Mouse (Mus musculus) testis, postnatal 10 days (tissue): ENCODE measurements around the gene Dop1a.

Experiments
- DNase-seq: peaks from one replicate; pipeline ENCODE4 v3.0.0; 2021; ENCODE audit warnings: low spot score

Dop1a gene

DNA sequence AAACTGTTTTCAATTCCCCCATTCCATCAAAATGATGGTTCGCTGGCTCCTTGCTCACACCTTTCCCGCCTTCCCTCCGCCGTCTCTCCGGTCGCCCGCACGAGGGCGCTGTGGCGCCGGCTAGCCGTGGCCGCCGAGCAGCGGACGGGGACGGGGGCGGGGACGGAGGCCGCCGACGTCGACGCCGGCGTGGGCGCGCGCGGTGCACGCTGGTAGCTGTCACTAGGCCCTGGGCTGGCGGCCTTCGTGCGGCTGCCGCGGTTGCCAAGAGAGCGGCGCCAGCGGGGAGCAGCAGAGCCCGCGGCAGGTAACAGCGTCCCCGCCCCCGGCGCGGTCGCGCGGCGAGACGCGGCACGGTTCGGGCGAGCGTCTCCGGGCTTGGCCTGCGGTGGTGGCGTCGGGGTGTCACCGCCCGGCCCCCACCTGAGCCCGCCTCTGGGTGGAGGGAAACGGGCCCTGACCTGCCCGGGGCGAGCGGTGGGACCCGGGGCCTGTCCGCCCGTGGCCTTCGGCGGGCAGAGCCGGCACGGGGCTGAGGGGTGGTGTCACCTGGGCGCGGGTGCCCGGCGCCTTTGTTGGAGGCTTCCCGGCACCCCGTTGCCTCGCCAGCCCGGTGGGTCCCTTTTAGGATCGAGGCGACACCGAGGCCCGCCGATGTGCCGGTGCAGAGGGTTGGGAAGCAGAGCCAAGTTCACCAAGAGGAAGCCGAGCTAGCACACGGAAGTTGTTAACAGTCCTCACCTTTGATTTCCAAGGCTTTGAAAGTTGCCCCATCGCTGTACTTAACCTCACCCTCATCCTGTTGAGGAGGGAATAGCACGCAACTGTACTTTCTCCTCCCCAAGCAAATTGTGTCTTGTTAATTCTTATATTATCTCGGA lies at the start of gene Dop1a:
TSS of gene Dop1a (plus strand) at position 165 of the 881 bp plus-strand sequence.
- peak; percentile 95 for DNase-seq

DNA sequence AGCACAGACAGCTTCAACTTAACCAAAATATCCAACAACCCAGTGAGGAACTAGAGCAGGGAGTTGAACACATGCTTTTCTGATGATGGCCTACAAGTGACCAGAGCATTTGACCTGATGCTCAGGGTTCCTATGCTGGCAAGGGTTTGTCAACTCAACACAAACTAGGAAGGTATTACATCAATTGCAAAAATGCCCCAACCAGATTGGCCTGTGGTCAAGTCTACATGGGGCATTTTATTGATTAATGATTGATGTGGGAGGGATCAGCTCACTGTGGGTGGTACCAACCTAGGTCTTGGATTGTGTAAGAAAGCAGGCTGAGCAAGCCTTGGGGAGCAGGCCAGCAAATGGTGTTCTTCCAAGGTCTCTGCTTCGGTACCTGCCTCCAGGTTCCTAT lies 49.0 kb upstream of the Dop1a start:
- DNase-seq, result no peak

DNA sequence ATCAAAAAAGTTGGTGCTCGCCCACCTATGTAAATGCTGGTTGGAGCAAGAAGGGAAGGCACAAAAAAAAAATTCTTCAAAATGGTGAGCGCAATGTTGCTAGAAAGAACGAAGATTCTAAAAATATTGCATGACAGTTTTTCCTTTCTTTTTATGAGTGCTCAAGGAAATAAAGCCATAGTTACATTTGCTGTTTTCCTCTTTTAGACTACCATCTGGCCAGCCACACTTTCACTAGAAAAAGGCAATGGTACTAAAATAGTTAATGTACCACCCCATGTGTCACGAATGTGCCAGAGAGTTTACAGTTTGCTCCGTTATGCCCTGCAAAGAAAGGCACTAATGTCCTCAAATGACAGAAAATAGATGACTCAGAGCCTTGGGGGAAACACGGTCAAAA lies 47.6 kb upstream of the Dop1a start:
- DNase-seq, result no peak

DNA sequence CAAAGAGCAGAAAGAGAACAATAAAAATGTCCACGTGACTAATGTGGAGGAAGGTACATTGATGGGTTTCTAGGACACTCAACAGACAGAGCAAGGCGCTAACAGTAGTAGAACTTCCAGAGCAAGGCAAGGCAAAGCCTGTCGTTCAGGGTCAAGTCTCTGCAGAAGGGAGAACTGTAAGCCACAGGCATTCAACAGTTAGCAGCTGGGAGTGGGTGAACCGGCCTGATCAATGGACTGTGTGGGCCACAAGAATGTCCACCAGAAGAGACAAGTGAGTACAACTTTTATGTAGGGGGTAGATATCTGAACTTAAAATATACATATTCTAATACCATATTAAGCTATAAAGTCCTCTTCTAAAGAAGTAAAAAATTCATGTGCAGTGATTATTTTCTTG lies 43.6 kb upstream of the Dop1a start:
- no peak for DNase-seq

DNA sequence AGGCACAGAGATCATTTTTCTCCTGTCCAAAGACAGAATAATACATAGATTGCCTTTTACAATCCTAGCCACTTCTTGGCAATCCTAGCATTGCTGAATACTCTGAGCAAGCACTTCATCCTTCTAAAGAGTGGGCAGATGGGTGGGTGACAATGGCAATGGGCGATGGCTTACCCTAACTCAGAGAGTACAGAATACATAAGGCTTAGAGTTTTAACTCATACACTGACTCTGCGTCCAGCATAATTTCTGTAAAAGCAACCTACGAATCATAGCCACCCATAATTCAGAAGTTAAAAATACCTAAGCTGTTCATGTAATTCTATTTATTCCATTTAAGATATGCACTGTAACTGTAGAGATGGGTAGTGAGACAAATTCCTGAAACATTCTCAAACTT lies 31.4 kb upstream of the Dop1a start:
- no peak for DNase-seq

DNA sequence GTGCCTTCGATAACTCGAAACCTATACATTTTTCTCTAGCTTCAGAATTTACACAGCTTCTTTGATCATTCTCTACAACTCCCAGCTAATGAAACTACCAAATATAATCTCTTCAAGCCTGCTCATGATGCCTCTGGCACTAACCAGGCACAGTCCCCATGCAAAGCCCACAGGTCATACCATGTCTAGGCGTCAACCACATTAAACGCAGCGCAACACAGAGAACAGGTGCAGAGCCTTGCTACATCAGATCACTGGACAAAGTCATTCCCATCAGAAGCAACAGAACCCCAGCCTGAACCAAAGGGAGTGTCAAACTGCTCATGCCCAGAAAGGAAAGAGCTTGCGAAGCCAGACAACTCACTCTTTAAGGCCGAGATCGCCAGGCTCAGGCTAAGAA lies 30.3 kb upstream of the Dop1a start:
- DNase-seq, result no peak

DNA sequence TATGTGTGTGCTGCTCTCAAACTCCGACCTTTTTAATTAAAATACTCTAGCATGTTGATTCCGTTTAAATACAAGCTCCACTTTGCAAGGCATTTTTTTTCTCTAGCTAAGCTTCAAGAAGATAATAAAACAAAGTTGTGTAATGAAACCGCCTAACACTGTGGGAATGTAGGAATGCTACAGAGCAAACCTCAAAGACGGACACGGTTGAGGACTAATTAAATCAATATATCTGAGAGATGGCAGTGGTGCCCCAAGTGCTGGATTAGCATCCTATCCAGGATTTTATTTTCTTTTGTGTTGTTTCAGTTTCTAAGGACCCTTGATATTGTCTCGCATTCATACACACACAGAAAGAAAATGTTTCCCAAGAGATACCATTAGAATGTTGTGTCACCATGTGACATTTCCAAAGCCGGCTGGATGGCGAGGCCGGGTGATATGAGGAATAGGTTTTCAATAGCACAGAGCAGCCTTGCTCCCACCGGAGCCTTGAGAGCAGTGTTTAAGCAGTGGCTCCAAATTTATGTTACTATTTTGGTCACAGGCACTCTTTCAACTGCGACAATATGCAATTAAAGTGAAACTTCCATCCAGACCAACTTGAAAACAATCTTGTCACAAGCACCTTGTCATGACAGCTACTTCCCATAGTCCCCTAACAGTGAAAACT lies 28.5 kb upstream of the Dop1a start:
- DNase-seq, result no peak

DNA sequence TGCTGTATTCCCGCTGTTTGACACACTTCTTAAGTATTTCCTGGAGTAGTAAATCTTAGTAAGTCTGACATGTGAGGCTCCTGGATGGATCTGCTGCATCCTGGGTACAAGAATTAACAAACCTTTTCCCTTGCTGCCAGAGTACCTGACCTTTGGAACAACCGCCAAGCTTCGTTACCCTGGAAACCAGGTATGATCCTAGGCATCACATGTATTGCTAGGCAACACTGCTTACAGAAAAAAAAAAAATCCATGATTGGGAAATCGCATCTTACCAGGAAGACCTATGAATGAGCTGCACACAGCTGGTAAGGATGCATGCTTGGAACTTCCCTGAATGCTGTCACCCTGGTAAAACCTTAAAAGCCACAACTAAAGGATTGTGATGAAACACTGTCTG lies 24.7 kb upstream of the Dop1a start:
- DNase-seq, result no peak

DNA sequence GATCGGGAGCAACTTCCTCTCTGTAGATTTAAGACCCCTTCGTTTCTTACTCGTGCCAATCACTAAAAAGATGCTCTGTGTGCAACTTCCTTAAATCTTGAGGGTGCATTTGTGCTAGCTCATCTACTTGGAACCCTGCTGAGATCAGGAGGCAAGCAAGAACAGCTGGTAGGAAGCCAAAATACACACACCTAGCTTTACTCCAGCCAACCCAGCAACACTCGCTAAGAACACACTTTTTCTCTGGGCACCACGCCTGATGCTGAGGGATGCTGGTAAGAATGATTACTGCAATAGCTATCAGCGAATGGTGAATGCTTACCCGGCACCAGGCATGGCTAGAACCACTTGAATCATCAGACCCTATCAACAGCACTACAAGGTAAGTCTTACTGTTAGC lies 20.1 kb upstream of the Dop1a start:
- DNase-seq, result no peak

DNA sequence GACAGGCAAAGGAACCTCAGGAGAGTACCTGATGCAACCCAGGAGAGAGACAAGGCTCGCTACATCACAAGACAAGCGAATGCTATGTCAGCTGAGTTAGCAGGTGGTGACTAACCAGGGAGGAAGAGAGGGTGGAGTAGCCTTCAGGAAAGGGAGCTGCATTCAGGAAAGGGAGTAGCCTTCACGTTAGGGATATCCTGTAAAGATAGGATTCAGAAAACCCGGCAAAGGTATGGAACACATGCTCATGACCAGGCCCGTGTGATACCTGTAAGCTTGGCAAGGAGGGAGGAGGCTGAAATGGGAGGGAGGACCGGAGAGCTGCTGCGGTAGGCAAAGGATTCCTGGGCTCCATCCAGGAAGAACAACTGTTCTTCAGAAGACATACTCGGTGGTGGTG lies 19.5 kb upstream of the Dop1a start:
- no peak for DNase-seq

DNA sequence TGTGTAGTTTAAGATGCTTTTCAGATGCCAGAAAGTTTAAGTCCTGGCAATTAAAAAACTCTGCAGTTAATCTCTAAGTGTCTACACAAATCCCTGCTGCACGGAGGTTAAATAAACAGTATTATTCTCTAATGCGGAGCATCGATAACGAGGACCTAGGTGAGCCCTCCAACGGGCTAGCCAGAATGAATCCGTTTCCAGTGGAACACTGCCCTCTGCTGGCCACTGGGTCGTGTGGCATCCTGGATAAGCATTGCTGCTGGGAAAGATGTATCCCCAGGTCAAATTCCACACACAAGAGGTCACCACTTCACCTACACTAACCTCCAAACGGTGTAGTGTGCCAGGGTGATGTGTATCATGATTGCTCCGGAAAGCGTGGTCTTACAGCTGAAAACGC lies 17.4 kb upstream of the Dop1a start:
- DNase-seq, result peak; percentile 87

DNA sequence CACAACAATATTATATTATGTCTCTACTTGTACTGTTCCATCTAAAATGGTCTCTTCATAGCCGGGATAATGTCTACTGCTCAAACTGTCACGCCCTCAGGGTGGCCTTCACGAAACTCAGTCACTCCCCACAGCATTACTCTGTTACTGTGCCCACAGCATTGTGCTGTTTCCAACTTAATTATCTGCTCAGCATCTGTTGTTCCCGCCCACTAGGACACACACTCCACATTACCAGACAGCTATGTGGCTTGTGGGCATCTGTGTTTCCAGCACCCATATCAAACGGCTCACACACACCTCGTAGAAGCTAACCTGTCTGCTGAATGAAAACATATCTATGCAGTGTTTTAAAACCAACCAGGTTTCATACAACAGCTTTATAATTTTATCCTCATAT lies 15.9 kb upstream of the Dop1a start:
- DNase-seq, result no peak

DNA sequence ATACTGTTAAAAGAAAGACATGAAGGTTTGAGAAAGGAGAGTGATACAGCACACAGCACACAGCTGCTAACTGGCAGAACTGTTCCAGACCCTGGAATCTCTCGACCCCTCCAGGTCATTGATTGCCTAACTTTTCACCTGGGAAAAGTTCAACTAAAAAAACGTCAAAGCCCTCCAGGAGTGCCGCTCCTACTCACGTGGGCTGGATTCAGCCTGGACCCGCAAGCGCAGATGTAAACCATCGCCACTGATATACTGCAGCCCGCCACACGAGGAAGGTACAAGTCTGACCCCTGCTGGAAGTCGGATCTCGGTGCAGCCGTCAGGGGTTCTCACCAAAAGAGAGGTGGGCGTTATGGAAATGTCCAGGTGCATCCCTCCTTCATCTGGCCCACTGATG lies 15.3 kb upstream of the Dop1a start:
- DNase-seq, result peak; percentile 72

DNA sequence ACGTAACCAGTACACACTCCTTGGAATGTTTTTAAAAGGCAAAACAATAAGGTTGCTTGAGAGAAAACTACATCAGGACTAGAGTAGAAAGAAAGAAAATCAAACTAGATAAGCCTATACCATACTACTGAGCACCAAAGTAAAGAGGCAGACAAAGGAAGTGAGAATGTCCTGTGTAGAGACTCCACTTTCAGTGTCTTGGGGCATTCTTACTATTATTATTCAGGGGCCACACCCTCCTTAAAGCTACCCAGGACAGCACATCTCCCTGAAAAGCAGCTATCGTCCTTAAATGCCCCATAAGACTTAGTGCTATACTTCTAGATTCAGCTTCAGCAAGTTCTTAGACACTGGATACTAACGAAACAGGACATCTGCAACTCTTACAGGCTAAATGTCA lies 13.3 kb upstream of the Dop1a start:
- no peak for DNase-seq

DNA sequence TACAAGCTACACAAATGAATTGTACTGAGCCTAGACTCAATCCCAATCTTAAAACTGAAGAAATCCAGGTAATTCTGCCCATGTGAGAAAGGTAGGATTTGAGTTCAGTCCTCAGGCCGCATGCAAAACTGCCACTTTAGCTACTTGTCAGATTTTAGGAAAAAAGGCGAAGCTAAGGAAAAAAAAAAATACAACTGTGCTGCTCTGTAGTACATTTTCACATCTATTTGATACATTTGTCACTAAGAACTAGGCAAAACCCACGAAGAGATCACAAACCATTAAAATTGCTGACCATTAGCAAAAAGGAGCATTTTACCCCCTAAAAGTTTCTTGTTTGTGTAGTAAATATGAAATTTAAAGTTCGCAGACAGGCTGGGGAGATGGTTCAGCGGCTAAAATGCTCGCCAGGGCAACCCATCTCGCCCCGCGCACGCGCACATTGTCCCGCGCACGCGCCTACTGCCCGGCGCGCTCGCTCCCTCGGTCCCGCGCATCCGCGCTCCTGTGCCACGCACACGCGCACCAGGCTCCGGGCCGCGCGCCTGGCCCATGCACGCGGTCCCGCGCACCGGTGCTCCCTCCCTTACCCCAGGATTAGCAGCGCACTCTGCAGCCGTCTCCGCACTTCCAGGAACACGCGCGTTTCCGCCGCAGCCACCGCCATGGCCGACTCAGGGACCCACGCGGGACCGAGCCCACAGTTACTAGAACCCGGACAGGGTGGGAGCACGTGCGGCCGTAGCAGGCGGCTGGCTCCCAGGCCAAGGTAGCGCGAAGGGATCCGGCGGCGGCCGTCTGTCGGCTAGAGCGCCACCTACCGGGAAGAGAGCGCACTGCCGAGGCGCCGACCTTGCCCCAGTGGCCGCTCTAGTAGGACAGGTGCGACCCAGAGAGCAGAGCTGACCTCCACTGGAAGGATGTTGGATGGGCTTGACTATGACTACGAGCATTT lies 2.5 kb upstream of the Dop1a start, which contains the start of gene Ube2cbp:
TSS of gene Ube2cbp (minus strand) at position 800 of the 955 bp plus-strand sequence.
- DNase-seq, result peak; percentile 92

DNA sequence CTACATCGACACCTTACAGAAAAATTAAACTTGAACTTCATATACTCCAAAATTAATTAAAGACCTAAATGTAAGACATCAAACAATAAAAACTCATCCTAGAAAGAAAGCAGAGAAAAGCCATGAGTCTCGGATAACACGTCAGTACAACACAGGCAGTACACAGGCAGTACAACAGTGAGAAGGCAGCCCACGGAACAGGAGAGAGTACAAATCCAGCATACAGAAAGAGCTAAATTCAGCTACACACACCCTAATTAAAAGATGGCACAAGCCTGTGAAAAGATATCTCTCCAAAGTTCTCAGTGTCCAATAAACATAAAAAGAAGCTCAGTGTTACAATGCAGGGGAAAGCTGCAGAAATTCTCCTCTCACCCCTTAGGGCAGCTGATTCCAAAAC lies 9.0 kb downstream of the Dop1a start:
- no peak for DNase-seq

DNA sequence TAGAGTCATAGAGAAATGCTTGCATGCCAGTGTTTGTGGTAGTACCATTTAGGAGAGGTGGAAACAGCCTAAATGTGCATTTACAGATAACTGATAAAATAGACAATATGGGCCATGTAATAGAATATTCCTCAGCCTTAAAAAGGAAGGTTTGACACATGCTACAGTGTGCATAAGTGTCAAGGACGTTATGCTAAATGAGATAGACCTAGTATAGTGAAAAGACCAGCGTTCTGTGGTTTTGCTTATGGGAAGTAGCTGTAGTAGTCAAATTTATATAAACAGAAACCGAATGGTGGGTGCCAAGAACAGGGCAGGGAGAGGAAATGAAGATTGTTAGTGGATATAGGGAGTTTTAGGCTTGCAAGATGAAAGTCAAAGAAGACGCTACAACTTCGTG lies 9.8 kb downstream of the Dop1a start:
- DNase-seq, result no peak

DNA sequence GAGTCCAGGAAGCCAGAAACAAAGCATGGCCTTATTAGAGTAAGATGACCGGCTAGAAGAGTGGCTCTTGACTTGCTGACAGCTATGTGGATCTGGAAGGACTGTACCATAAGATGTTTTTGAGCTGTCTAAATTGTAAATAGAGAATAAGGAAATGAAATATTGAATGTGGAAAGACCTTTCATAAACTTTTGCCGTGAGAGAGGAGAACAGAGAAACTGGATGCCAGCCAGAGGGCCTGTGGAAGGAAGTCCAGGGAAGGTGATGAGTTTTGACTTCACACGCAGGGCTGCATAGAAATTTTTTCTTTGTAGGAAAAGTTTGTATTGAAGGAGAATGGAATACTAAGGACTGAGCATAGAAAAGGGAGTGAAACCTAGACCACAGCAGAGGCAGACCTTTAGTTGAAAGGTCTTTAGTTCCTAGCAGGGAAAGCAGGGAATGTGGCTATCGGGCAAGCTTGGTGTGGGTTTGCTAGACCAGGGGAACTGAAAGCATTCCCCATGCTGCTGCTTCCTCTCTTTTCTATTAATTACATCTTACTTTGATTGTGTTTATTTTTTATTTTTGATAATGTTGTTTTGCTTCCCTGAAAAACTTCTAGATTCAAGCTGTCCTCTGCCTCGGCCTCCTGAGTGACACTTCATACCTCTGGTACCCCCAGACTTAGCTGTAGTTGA lies 11.6 kb downstream of the Dop1a start:
- DNase-seq, result no peak

DNA sequence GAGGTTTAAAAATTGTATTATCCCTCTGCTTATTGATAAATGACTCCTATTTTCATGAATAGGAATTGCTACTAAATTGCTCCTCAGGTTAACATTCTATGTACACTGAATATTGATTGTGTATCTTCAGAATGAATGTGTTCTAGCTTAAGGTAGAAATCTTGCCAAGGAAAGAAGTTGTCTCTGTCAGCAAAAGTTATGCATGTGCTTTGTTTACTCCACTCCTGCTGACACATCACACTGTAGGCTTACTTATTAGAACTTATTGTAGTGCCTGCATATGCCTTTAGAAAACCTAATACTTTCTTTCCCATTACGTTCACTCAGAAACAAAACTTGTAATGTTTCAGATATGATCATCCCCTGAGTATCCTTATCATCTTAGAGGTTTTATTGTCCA lies 15.3 kb downstream of the Dop1a start:
- no peak for DNase-seq

DNA sequence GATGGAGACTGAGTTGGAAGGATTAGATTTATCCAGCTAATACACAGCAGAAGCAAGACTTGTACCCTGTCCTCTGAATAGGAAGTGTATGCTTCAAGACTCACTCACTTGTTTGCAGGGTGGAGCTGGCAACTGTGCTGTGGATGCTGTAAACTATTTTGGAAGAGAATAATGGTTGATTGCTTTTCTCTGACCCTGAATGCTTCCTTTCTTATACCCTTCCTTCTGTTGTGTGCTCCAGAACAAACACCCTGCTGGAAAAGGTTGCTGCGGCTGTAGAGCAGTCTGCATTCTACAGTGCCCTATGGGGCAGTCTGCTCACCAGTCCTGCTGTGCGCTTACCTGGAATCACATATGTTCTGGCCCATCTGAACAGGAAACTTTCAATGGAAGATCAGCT lies 24.8 kb downstream of the Dop1a start:
- DNase-seq, result no peak

DNA sequence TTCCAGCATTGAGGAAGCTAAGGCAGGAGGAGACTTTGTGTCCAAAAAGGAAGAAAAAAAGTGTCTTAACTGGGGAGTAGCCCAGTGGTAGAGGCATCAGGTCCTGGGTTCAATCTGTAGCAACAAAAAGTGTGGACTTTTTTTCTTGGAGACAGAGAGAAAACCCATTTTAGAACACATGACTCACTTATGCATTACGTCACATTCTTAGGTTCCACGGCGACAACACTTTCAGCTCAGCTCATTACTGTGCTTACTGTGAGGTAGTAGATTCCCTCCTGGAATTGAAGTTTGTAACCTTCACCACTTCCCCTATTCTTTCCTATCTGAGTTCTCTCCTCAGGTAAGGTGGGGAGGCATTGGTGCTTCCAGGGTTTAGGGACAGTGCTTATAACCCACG lies 29.3 kb downstream of the Dop1a start:
- no peak for DNase-seq

DNA sequence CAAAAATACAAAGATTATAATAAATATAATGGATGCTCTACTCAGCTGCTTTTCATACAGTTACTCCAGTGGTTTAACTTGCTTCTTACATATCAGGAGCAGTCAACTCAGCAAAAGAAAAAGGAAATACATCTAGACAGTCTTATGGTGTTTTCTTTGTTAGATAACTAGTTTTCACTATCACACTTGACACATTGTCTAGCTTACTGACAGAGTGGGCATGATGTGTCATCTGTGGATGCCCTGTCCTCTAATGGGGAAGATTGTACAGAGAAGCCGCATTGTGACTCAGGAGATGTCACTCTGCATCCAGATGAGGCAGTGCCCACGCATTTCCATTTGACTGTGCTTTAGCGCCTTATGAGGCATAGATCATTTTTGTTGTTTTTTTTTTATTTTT lies 32.1 kb downstream of the Dop1a start:
- no peak for DNase-seq
